Mouse (Mus musculus) forebrain, embryonic 14.5 days (tissue): ENCODE results near the gene Cdc42ep1. TPM values are rescaled to one million over a fixed set of nuclear protein-coding genes. Genes with fewer than 3 reads are reported as not detected.
A peak's percentile ranks its signal among the peaks of the same experiment; 100 is the strongest.

Source experiments
- ATAC-seq: fragments of 200-750 bp; cut with Nextera tagmentation; 2 replicates; pipeline ENCODE4 v1.8.0; 2017; ENCODE audit warnings: mild to moderate bottlenecking, moderate library complexity
- DNase-seq: peaks from one replicate; pipeline ENCODE4 v3.0.0-alpha.2; 2015; ENCODE audit warnings: low spot score
- H3K27ac ChIP-seq: fragments of 300-500 bp; sonication (generic); 2 replicates; pipeline ENCODE4 v1.5.1; 2014; ENCODE audit warnings: low read depth, mild to moderate bottlenecking, control low read depth, low read length, moderate library complexity
- H3K27me3 ChIP-seq: fragments of 300-500 bp; sonication (generic); replicated peaks from 2 replicates; pipeline ENCODE4 v1.6.1; 2014; ENCODE audit warnings: low read length, control low read depth, mixed read lengths; ENCODE audit not compliant: control insufficient read depth, insufficient read depth
- H3K36me3 ChIP-seq: fragments of 300-500 bp; sonication (generic); 2 replicates; pipeline ENCODE4 v1.6.1; 2014; ENCODE audit warnings: low read length, control low read depth; ENCODE audit not compliant: control insufficient read depth, insufficient read depth
- H3K4me1 ChIP-seq: fragments of 300-500 bp; sonication (generic); 2 replicates; pipeline ENCODE4 v1.6.1; 2014; ENCODE audit warnings: antibody characterized with exemption, low read length, control low read depth; ENCODE audit not compliant: control insufficient read depth, insufficient read depth
- H3K4me2 ChIP-seq: fragments of 300-500 bp; sonication (generic); 2 replicates; pipeline ENCODE4 v1.6.1; 2014; ENCODE audit warnings: mild to moderate bottlenecking, control low read depth, low read length
- H3K4me3 ChIP-seq: fragments of 300-500 bp; sonication (generic); 2 replicates; pipeline ENCODE4 v1.5.1; 2014; ENCODE audit warnings: low read depth, low read length, control low read depth
- H3K9ac ChIP-seq: fragments of 300-500 bp; sonication (generic); 2 replicates; pipeline ENCODE4 v1.6.1; 2014; ENCODE audit warnings: mild to moderate bottlenecking, low read length, control low read depth, moderate library complexity
- H3K9me3 ChIP-seq: fragments of 300-500 bp; sonication (generic); replicated peaks from 2 replicates; pipeline ENCODE4 v1.6.1; 2016; ENCODE audit warnings: low read length, control low read depth, mixed read lengths; ENCODE audit not compliant: control insufficient read depth
- WGBS: fragments of 180-500 bp; shearing (Covaris S2); extraction: QIAGEN DNeasy Blood & Tissue Kit; methylation state at CpG from one replicate; pipeline ENCODE4 v1.1.7; 2014; 5-methylcytosine and 5-hydroxymethylcytosine counted together
- polyA plus RNA-seq: library from polyadenylated mRNA; unstranded; fragments of >200 nt; fragmentation: Nextera tagmentation; extraction: Ambion mirVana; gene quantifications from 2 replicates; pipeline ENCODE4 v1.2.1, GENCODE M21; 2014

The Cdc42ep1 gene
- polyA plus RNA-seq, 1 experiment from 2014 or later, result 5.1 TPM

DNA sequence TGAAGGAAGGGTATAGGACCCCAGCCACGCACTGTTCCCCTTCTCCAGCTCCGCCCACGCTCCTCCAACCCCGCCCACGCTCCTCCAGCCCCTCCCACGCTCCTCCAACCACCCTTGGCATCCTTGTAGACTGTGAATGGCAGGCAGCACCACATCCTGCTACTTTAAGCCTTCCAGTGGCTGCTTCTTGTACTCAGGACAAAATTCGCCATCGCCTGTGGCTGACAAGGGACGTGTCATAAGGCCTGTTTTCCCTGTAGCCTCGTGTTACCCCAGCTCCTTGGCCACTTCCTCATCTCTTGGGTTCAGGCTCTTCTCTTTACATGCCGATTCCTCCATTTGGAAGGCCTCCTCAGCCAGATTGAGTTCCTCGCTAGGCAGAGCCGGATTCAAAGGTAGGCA lies 21.4 kb downstream of the Cdc42ep1 start:
- H3K9ac ChIP-seq, result no peak overlapping the region
- no peaks in the 10 kb centered on the region for H3K36me3 ChIP-seq
- no peak overlapping the region for H3K4me2 ChIP-seq
- peaks cover 7% of the 10 kb centered on the region; the same call in 1 of the 2 replicates for H3K4me1 ChIP-seq
- ATAC-seq, result no peak
- H3K27me3 ChIP-seq, result no peaks in the 10 kb centered on the region
- H3K4me3 ChIP-seq, result no peak overlapping the region
- WGBS, result 48% methylated on average over 13 of the region's 13 CpGs
- no peak overlapping the region for H3K27ac ChIP-seq
- no peaks in the 10 kb centered on the region for H3K9me3 ChIP-seq
- DNase-seq, result no peak

GRCm38 (mm10) chr15:78868398-78868797 lies 26.0 kb downstream of the Cdc42ep1 start:
- Histone ChIP-seq H3K9me3 (no peaks in the 10 kb centered on the region), H3K27ac (peak overlapping the region; percentile 72), H3K9ac (no peak overlapping the region), H3K4me3 (no peak overlapping the region), H3K4me1 (peaks cover 9% of the 10 kb centered on the region; the same call in 1 of the 2 replicates), H3K4me2 (no peak overlapping the region), H3K27me3 (no peaks in the 10 kb centered on the region), H3K36me3 (no peaks in the 10 kb centered on the region)
- ATAC-seq, result peak; percentile 89
- peak; percentile 84 for DNase-seq
- 11% methylated on average over 9 of the region's 9 CpGs for WGBS

DNA sequence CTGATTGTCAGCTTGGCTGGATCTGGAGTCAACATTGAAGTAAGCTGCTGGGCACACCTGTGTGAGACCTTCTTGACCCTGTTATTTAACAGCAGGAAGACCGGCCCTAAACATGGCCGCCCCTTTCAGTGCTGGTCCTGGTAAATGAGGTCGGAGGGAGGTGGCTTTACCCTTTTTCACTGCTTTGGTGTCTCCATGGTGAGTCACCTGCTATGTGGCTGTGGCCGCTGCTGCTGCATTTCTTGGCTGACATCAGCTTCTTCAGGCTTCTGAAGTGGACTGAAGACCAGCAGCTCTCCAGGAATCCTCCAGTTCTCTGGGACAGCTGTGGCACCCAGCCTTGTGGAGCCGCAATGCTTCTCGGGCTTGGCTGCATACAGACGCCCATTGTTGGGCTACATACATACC lies 26.4 kb downstream of the Cdc42ep1 start:
- 34% methylated on average over 7 of the region's 7 CpGs for WGBS
- no peaks in the 10 kb centered on the region for H3K9me3 ChIP-seq
- H3K4me2 ChIP-seq, result no peak overlapping the region
- ATAC-seq (peak; percentile 78), DNase-seq (no peak)
- no peak overlapping the region for H3K9ac ChIP-seq
- no peaks in the 10 kb centered on the region for H3K36me3 ChIP-seq
- H3K27me3 ChIP-seq, result no peaks in the 10 kb centered on the region
- H3K27ac ChIP-seq, result peak overlapping the region; percentile 72
- peaks cover 9% of the 10 kb centered on the region; the same call in 1 of the 2 replicates for H3K4me1 ChIP-seq
- no peak overlapping the region for H3K4me3 ChIP-seq

DNA sequence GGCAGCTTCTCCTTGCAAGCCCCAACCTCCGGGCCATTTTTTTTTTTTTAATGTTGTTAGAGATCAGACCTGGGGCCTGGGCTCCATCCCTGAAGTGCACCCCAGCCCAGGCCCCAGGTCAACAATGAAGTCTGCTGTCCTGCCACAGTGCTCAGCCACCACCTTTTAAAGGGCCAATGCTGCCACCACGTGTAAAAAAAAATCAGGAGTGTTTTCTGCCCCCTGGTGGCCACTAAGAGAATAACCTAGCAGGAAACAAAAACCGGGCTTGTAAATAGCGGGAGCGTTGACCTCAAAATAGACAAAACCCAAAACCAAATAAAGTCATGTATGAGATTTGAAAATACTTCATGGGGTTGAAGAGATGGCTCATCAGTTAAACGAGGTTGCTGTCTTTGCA lies 27.4 kb downstream of the Cdc42ep1 start:
- DNase-seq (peak; percentile 60), ATAC-seq (no peak)
- WGBS, result 26% methylated on average over 6 of the region's 6 CpGs
- Histone ChIP-seq H3K4me3 (no peak overlapping the region), H3K4me1 (peaks cover 12% of the 10 kb centered on the region), H3K27ac (no peak overlapping the region), H3K9ac (no peak overlapping the region), H3K36me3 (no peaks in the 10 kb centered on the region), H3K27me3 (no peaks in the 10 kb centered on the region), H3K9me3 (no peaks in the 10 kb centered on the region), H3K4me2 (no peak overlapping the region)

DNA sequence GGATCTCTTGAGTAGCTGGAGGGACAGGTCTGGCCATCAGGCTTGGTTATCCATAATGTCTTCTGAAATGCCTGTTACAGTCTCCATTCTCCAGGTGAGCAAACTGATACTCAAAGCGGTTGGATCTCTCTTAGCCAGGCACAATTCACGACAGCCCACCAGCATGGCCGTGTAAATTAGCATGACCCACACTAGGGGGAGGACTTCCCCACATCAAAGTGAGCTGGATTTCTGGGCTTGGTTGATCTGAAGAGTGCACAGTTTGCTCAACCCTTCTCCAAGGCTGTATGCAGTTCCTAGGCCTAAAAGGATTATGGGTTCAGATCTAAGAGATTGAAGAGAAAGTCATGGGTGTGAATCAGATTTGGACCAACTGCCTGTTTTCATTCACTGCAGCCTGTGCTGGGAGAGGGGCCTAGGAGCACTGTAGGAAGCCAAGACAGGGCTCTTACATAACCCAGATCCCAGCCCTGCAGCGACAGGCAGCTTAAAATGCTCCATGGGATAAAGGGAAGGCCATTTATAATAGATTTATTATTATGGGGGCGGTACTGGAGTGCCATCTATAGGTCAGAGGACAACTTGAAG lies 29.7 kb downstream of the Cdc42ep1 start:
- H3K36me3 ChIP-seq, result no peaks in the 10 kb centered on the region
- no peaks in the 10 kb centered on the region for H3K9me3 ChIP-seq
- H3K9ac ChIP-seq, result no peak overlapping the region
- no peak for DNase-seq
- H3K4me3 ChIP-seq, result no peak overlapping the region
- peaks cover 18% of the 10 kb centered on the region for H3K4me1 ChIP-seq
- no peak overlapping the region for H3K27ac ChIP-seq
- no peaks in the 10 kb centered on the region for H3K27me3 ChIP-seq
- WGBS, result 60% methylated on average over 5 of the region's 5 CpGs
- H3K4me2 ChIP-seq, result no peak overlapping the region
- no peak for ATAC-seq

- H3K4me2 ChIP-seq, result 0 out of 2 replicates have a peak overlapping the region, but pooled peaks have one; percentile 5
- no peaks in the 10 kb centered on the region for H3K27me3 ChIP-seq
- no peak for ATAC-seq
- 49% methylated on average over 13 of the region's 13 CpGs for WGBS
- peak overlapping the region; percentile 53 for H3K9ac ChIP-seq
- no peak overlapping the region for H3K4me3 ChIP-seq
- peaks cover 15% of the 10 kb centered on the region for H3K4me1 ChIP-seq
- no peaks in the 10 kb centered on the region for H3K36me3 ChIP-seq
- H3K9me3 ChIP-seq, result no peaks in the 10 kb centered on the region
- DNase-seq, result peak; percentile 74
- H3K27ac ChIP-seq, result peak overlapping the region; percentile 75
Measured at GRCm38 (mm10) chr15:78873803-78874435, 31.5 kb downstream of the Cdc42ep1 start.

DNA sequence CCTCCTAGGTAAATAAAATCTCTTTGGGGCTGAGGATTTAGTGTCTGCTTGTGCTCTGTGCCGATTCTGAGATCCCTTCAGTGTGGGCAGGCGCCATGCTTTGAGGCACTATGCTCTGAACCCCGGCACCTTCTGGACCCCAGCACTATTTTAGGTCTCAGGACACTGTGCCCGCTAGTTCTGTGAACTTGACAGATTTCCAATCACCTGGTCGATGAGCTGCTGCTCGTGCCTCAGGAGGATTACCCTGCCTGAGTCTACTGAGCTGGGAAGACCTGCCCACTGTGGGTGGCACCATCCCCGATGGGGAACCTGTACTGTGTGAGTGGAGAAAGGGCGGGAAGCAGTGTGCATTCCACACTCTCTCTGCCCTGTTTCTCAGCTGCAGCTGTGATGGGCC lies 32.6 kb downstream of the Cdc42ep1 start:
- no peak overlapping the region for H3K27ac ChIP-seq
- WGBS, result 70% methylated on average over 8 of the region's 8 CpGs
- ATAC-seq (no peak), DNase-seq (no peak)
- peaks cover 4% of the 10 kb centered on the region; the same call in 1 of the 2 replicates for H3K36me3 ChIP-seq
- no peak overlapping the region for H3K4me2 ChIP-seq
- no peak overlapping the region for H3K4me3 ChIP-seq
- H3K9me3 ChIP-seq, result no peaks in the 10 kb centered on the region
- no peak overlapping the region for H3K9ac ChIP-seq
- peaks cover 14% of the 10 kb centered on the region for H3K4me1 ChIP-seq
- H3K27me3 ChIP-seq, result no peaks in the 10 kb centered on the region

GRCm38 (mm10) chr15:78875537-78875936 lies 33.1 kb downstream of the Cdc42ep1 start:
- DNase-seq, result no peak
- peaks cover 6% of the 10 kb centered on the region; the same call in 1 of the 2 replicates for H3K36me3 ChIP-seq
- no peaks in the 10 kb centered on the region for H3K9me3 ChIP-seq
- no peaks in the 10 kb centered on the region for H3K27me3 ChIP-seq
- peak overlapping the region; percentile 88 for H3K4me2 ChIP-seq
- H3K4me3 ChIP-seq, result no peak overlapping the region
- H3K4me1 ChIP-seq, result peaks cover 14% of the 10 kb centered on the region
- no peak for ATAC-seq
- 86% methylated on average over 5 of the region's 5 CpGs for WGBS
- H3K27ac ChIP-seq, result peak overlapping the region; percentile 97
- H3K9ac ChIP-seq, result no peak overlapping the region

- H3K36me3 ChIP-seq, result peaks cover 10% of the 10 kb centered on the region
- ATAC-seq (0 out of 2 replicates have a peak, but pooled peaks have one; percentile 18), DNase-seq (peak; percentile 86)
Measured at GRCm38 (mm10) chr15:78876258-78876696, 33.9 kb downstream of the Cdc42ep1 start.

More at GRCm38 (mm10) chr15:78876258-78876696, 33.9 kb downstream of the Cdc42ep1 start:
- Histone ChIP-seq H3K9me3 (no peaks in the 10 kb centered on the region), H3K4me2 (peak overlapping the region; percentile 88), H3K4me1 (peaks cover 14% of the 10 kb centered on the region), H3K27me3 (no peaks in the 10 kb centered on the region), H3K27ac (peak overlapping the region; percentile 97), H3K4me3 (peak overlapping the region; percentile 74), H3K9ac (peak overlapping the region; percentile 82)
- 5% methylated on average over 17 of the region's 17 CpGs for WGBS
